Mouse (Mus musculus) cerebellum, postnatal 4 days (tissue): ENCODE results near the gene Kcnk10.
A peak's percentile ranks its signal among the peaks of the same experiment; 100 is the strongest.

ENCODE experiments used
- DNase-seq, 2 experiments: peaks; one replicate each; pipeline ENCODE4 v3.0.0; 2022; ENCODE audit warnings: low spot score in 2 of 2, mixed read lengths in 1 of 2

Kcnk10 gene

DNA sequence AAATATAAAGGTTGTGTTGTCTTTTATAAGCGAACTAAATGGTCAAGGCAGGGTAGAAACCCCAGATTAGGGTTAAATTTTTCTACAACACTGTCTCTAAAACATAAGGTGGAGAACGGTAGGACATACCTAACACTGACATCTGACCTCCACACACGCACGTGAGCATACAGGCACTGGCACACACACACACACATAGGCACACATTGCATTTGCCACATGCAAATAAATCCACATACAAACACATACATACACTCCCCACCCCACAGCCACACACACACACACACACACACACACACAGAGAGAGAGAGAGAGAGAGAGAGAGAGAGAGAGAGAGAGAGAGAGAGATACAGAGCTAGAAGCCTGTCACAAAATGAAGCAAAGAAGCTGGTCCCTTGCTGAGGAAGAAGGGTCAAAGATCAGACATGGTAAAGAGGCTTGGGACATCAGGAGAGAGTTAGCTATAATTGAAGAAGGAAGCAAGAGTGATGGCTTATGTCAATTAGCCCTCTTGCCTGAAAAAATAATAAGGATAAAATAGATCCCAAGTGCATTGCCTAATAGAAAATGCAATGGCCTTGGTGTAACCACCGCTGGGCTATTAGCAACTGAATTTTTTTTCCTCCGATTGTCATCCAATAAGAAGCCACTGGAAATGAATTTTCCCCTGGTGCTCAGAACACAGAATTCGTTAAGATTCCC is 58.1 kb downstream of the Kcnk10 start:
- no peak for DNase-seq

DNA sequence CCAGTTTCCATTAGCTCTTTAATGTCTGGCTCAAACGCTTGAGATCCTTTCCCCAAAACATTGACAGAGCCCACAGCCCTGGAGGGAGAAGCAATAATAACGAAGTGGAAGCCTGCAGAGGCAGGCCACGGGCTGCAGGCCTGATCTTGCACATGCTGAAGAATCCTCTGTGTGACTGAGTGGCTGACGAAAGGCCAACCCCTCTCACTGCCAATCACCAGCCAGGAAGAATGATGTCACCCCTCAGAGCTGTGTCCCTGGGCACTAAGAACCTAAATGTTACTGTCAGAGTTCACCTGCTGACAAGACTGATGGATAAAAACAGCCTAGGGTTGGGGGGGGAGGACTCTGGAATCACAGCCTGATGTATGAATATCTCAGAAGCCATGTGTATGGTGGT is 72.5 kb downstream of the Kcnk10 start:
- no peak for DNase-seq

DNA sequence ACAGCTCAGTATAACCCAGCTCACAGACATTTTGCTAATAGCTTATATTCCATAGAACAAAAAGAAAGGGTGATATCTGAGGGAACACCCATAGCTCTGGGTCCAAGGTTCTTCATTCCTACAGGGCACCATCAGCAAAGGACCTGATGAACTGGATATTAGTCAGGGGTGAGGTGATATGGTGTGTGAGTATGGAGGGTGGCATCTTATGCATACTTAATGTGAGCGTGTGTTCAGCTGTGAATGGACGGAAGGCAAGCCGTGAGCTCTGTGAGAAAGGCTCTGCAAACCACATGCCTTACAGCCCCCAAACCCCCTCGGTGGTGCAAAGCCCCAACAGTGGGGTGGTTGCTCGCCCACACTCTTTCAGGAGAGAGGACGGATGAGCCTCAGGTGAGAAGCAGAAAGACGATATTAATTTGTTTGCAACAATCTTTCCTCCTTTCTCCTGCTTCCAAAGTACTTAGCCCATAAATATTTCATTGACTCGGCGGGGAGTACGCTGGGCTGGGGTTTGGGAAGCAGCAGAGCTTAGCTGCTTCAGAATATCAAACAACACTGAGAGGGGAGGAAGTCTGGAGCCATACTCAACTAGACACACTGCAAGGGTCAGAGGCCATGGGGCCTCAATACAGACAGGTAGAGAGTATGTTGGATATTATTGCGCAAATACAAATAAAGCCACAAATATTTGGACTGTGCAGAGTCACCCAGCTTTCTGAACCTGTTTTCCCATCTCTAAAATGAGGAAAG is 76.4 kb downstream of the Kcnk10 start:
- no peak for DNase-seq

DNA sequence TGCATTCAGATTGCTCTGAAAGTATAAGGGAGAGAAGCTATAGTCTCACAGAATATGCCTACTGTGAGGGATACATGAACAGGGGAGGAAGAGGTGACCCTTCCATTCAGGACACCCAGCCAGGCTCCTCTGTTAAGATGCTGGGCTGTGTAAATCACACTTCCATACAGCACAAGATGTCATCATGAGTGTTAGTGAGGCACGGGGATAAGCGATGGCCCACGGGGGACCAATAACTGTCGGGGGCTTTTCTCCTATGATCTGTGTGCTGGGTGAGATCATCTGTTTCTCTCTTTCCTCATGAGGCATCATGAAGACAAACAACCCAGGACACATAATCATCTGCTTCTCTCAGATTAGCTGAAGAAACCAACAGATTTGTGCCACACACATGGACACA is 77.1 kb downstream of the Kcnk10 start:
- DNase-seq: no peak

DNA sequence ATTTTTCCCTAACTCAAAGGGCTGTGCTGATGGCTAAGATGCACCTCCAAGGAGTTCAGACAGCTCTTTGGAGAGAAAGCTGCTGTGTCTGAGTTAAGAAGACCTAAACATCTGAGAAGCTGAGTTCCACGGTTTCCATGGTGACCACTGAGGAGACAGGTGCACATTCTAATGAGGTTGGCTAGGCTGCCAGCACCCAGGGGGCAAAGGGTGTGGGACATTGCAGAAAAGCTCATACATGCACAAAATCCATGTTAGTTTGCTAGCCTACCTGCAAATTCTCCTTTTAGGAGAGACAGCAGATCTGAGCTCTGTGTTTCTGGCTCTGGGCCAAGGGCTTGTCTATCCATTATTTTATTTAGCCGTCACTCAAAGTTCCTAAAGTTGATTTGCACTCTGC is 96.7 kb downstream of the Kcnk10 start:
- peak in 1 of 2 experiments; percentile 57 for DNase-seq

DNA sequence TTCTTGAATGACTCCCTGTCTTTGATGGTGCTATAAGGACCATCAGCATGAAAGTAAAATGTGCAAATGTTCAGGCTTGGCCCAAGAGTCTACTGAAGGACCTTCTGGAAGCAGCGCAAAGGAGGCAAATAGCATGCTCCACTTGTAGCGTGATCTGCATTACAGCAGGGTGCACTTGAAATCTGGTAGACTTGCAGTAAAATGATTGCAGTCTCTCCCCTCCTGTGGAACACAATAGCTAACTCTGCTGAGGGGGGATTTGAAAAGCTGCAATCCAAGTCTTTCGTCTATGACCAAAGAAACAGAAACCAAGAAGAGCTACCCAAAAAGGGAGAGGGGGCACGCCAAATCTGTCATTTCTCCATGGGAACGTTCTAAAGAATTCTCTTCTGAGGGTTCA is 97.1 kb downstream of the Kcnk10 start:
- DNase-seq: no peak

DNA sequence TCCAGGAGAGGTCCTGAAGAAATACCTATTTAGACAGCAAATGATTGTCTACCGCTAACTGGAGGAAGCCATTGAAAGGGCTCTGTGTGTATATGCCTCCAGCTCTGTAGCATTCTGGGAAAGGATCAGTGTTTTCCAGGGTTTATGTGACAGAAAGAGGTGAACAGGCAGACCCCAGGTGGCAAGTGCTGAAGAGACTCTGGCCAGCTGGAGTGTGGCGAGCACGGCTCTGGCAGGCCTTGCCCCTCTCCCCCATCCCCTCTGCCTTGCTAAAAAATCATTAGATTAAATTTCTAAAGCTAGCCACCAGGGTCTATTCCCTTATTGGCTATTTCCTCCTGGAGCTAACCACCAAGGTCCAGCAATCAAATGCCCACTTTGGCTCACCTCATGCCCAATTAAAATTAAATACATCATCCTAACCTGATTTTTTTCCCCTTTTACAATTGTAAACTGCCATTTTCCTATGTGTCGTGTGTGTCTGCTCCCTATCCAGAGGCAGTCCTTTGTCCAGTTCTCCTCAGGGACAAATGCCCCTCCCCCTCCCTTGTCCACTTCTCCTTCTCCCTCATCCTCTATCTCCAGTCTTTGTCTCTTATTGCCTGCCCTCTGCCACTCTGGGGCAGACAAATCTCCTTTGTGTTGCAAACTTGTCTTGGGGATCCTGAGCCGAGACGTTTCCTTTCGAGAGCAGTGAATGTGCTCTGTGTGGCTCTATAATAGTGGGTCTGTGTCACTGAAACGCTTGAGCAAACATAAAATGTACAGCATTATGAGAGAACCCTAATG is 100.2 kb downstream of the Kcnk10 start:
- DNase-seq: no peak

DNA sequence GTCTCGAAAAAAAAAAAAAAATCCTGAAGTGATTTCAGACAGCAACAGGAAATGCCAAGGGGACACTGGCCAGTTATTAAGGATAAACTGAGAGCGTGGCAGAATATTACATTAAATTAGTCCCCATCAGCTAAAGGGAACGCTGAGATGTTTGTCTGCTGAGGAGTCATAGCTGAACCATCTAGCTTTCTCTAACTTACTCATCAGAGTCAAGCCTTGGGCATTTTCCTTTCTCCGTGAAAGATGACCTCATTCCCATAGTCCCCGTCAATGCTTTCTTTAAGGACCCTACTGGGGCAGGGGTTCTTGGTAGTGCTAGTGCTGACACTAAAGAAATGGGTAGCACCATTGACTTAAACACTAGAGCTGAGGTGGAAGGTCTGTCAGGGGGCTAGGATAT is 106.9 kb downstream of the Kcnk10 start:
- no peak for DNase-seq

DNA sequence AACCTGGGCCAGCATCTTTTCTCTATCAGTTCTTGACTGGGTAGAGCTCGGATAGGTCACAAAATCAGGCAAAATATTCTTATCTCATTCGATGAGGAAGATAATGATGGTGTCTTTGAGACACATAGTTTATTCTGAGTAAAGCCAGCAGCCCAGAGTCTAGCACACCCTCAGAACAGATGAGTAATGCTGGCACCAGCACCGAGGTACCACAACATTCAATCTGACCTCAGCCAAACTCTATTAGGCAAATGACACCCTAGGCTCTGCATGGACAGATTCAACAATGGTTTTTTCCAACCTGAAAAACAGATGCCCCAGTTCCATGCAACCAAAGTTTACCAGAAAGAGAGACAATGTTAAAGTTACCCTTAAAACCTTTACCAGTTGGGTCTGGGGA is 108.0 kb downstream of the Kcnk10 start:
- no peak for DNase-seq

DNA sequence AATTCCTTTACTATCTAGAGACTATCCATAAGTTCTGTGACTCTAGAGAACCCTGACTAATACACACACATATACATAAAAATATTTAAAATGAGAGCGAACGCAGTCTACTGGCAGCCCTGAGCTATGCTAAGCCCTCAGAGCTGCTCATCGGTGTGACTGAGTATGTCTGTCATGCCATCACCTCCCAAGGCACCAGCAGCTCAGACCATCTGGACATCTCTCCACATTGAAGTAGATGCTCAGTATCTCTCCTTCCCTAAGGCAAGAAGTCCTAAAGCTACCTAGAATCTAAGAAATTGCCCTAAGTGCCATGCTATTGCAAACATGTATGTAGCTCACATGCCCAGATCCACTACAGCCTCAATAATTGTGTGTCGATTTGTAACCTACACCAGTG is 110.3 kb downstream of the Kcnk10 start:
- no peak for DNase-seq

DNA sequence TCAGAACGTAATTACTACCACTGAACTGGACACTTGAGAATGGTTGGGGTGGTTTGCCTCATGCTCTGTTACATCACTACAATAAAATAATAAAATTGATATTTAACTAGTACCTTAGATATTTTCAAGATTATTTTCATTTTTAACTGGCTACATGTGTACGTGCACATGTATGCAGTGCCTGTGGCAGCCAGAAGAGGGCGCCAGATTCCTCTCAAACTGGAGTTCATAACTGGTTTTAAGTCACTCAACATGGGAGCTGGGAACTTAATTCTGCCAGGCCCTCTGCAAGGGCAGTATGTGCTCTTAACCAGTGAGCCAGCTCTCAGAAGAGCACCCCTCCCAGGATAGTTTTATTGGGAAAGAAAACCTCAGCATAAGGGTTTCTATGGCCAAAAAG is 118.2 kb downstream of the Kcnk10 start:
- peak in 1 of 2 experiments; percentile 42 for DNase-seq

DNA sequence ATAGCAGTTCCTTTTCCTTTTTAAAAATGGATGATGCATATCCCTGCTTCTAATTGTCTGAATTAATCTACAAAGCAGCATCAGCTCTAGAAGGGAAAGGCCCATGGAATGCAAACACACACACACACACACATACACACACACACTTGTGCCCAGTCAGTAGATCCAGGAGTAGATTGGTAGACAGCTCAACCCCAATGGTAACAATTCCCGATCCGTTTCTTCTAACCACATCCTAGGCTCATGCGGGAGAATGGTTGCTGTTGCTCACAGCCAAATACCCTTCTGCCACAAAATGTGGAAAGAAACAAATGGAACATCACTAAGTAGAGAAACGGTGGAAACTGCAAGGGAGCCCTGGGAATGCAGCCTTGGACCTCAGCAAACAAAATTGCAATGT is 119.2 kb downstream of the Kcnk10 start:
- no peak for DNase-seq

DNA sequence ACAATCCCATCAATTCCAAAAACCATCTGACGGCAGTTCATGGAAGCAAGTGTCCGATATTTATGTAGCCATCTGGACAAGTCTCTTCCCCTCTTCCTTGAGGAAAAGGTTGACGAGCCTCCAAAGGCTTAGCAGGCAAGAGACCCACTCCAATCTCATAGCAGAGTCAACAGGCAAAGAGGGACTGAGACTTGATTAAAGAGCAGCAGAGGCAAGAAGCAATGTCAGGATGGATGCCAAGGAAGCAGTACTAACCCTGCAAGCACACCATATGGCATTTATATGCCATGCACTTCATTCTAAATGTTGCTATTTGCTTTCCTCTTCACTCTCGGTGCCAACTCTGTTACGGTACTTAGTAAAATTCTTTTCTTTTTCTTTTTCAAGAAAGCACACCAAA is 119.6 kb downstream of the Kcnk10 start:
- DNase-seq: peak in 1 of 2 experiments; percentile 23

DNA sequence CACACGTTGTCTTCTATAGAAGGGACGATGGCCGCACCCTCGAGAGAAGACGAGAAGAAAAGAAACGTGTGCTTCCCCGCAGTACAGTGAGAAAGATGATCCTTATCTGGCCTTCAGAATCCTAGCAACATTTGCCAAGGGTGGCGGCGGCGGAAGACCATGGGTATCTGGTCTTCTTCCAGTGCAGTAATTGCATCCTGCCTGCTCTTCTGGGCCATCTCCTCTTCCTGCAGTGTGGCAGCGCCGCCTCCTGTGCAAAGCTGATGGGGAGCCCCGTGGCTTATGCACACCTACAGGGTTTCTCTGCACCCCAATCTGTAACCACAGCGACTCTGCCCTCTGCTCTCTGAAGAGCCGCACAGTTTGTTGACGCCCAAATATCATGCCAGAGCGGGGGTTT is 124.9 kb downstream of the Kcnk10 start:
- DNase-seq: peak in 1 of 2 experiments; percentile 16

DNA sequence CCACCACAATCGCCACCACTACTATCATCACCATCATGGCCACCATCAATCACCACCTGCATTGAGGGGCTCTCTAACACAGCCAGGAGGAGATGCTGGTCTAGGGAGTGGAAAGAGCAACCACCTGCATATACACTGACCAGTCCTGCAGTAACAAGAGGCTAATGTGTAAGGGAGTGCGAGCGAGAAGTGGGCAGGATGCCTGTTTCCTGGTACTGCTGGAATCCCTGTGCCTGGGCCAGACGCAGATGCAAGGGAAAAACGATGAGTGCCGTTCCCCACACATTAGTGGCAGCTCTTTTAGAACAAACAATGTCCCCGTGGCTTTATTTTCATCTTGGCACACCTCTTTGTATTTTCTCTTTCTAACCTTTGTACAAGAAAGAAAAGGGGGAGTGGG is 125.5 kb downstream of the Kcnk10 start:
- DNase-seq: no peak

DNA sequence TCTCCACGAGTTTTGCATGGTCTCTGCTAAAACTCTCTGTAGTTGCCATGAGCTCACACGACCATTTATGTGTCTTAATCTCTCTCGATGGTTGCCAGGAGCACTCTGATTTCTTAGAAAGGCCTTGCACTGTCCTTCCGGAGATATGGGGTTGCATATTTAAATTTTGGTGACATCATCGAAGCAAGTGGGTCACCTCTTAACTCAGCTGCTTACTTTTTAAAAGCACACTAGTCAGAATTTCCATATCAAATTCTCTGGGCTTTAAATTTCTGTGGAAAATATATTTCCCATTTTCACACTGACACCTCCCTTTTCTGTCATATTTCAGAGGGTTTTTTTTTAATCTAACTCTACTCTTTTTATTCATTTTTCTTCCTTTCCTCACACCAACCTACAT is 132.5 kb downstream of the Kcnk10 start:
- DNase-seq: no peak

DNA sequence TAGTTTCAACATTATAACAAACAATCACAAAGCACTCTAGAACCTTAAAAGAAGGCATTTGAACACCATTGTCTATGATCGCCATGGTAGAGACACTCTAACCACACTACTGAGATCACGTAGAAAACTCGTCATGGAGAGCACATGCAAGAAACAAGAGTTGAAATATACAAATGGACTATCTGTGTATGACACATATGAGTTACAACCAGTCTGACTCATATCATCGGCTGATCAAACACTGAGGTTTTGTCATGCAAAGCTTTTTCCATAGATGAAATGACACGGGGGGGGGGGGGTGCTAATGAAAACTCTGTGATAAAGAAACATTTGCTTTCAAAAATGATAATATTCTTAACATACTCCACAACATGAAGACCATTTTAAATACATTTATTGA is 133.2 kb downstream of the Kcnk10 start:
- DNase-seq: no peak

DNA sequence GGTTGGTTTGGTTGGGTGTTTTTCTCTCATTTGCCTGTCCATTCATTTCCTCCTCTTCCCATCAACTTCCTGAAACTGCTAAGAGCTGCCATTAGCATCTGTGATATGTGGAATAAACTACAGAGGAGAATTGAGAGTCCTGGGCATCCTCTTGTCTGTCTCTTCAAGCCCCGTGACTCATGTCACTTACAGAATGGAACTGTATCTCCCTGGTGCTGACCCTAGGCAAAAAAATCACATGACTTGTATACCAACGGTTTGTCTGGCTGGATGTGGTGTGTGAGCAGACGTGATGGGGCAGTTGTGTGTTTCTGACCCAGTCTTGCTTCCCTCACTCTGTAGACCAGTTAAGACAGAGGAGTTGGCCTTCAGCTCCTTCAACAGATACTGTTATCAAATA is 134.4 kb downstream of the Kcnk10 start:
- no peak for DNase-seq

DNA sequence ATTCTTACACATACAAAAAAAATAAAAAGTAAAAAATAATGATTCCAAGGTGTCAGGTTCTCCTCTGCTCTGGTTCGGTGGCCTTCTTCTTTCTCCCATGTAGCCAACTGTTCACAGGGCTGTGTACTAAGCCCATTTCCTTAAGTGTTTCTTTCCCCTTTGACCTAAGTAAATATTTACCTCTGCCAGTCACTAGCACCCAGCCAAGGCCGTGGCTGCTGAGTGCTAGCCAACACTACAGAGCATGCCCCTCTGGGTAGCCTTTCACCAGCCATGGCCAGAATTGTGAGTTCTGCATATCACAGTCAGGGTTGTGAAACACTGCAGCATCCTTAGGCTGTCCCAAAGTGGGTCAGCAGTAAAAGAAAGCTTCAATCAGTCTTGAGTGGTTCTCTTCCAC is 140.0 kb downstream of the Kcnk10 start:
- no peak for DNase-seq

DNA sequence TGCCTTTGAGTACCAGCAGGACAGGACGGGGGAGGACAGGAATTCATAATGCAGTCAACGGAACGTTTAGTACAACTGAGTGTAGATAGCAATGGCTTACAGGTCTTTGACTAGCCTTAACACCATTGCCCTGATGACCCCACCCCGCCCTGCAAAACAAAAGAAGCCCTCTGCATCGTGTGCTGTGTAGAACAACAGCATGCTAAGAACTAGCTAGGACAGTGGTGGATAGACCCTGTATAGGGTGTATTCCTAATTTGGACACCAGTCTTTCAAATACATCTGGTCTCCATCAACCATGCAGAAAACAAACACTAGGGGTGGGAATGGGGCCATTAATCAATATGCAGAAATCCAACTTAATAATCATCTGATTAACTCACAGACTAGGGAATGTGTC is 147.4 kb downstream of the Kcnk10 start:
- no peak for DNase-seq

DNA sequence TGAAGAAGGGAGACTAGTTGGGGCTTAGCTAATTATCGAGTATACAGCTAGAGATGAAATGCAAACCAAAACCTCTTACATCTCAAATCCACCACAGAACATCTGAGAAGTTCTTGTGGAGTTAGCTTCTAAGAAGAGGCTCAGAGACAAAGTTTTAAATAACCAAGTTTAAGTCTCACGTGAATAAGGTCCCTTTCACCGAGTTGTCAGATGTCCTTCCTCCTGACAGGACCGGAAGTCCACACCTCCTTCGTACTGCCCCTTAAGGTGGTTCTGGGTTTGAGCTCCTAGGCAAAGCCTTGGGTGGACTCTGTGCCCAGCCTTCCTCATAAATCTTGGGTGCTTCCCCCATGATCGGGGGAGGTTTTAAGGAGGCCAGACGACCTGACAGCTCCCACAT is 156.8 kb downstream of the Kcnk10 start:
- no peak for DNase-seq

DNA sequence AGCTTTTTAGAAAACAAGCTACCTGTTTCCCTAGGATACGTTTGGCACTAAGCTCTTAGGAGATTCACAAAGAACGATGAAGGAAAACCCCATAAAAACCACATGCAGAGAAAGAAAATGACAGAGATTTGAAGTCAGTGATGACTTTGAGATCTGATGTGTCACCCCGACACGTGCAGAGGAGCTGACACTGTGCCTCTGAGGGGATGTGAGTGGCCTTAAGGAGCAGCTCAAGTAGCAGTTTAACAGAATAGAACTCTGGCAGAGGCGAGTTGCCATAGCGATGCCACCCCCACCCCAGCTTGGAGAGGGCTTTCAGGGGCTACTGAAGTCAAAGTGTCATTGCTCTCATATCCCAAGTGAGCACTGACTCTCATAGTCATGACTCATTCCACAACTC is 158.3 kb downstream of the Kcnk10 start:
- DNase-seq: no peak

DNA sequence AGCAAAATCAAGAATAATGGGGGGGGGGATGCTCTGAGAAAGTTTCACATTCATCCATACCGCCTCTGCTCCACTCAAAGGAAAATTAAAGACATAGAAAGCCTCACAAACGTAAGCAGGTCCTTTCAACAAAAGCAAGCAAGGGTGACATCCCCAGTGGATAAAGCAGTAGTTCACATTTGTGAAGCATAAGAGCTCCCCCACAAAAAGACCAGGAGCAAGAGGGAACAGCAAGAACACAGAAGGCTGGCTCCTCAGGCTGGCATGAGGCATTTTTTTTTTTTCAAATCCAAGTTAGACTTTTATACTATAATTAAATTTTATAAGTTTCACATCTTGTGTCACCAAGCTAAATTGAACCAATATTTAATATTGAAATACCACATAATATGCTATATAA is 168.5 kb downstream of the Kcnk10 start:
- no peak for DNase-seq
